Mouse (Mus musculus) ES-E14 (cell line): Measurements from ENCODE around the gene Ppp1r1b. TPM values are rescaled to one million over a fixed set of nuclear protein-coding genes. Genes with fewer than 3 reads are reported as not detected.

Experiments used
- DNase-seq: peaks from one replicate; pipeline ENCODE4 v3.0.0-alpha.2; 2013; ENCODE audit warnings: low read depth, low spot score
- H3K27ac ChIP-seq: 2 replicates; pipeline ENCODE4 v1.5.1; 2012; ENCODE audit warnings: low read depth, mild to moderate bottlenecking, low read length, moderate library complexity, mixed read lengths; ENCODE audit not compliant: poor library complexity, insufficient read depth, severe bottlenecking
- H3K36me3 ChIP-seq: 2 replicates; pipeline ENCODE4 v1.6.1; 2012; ENCODE audit warnings: mild to moderate bottlenecking, low read length, moderate library complexity, mixed read lengths; ENCODE audit not compliant: control insufficient read depth, poor library complexity, insufficient read depth, severe bottlenecking
- H3K4me1 ChIP-seq, 2 experiments: fragments of 150-350 bp in 1 of 2; sonication (generic) in 1 of 2; 2 replicates each; pipeline ENCODE4 v1.6.1; 2012; ENCODE audit warnings: low read length in 2 of 2, mild to moderate bottlenecking in 1 of 2, mixed read lengths in 1 of 2; ENCODE audit not compliant: control insufficient read depth in 2 of 2, insufficient read depth in 2 of 2, poor library complexity in 1 of 2
- H3K4me3 ChIP-seq, 2 experiments: fragments of 150-350 bp in 1 of 2; sonication (generic) in 1 of 2; 2 replicates each; pipeline ENCODE4 v1.5.1; 2012; ENCODE audit warnings: low read length in 2 of 2, low read depth in 1 of 2, mild to moderate bottlenecking in 1 of 2, mixed read lengths in 1 of 2; ENCODE audit not compliant: insufficient read depth in 1 of 2, poor library complexity in 1 of 2, severe bottlenecking in 1 of 2
- H3K9ac ChIP-seq: 2 replicates; pipeline ENCODE4 v1.6.1; 2012; ENCODE audit warnings: low read depth, mild to moderate bottlenecking, low read length, mixed read lengths; ENCODE audit not compliant: poor library complexity, insufficient read depth, severe bottlenecking
- H3K9me3 ChIP-seq: fragments of 150-350 bp; sonication (generic); 2 replicates; pipeline ENCODE4 v1.6.1; 2012; ENCODE audit warnings: low read depth, mild to moderate bottlenecking, low read length; ENCODE audit not compliant: control insufficient read depth, insufficient read depth
- CHD2 ChIP-seq: IDR thresholded peaks from 2 replicates; pipeline ENCODE4 v1.6.1; 2014; ENCODE audit warnings: mild to moderate bottlenecking, low read depth, low read length, inconsistent platforms
- HCFC1 ChIP-seq: IDR thresholded peaks from 2 replicates; pipeline ENCODE4 v1.6.1; 2012; ENCODE audit warnings: low read length, inconsistent platforms, borderline replicate concordance; ENCODE audit not compliant: insufficient read depth
- MAFK ChIP-seq: IDR thresholded peaks from 2 replicates; pipeline ENCODE4 v1.6.1; 2014; ENCODE audit warnings: mild to moderate bottlenecking, low read depth, low read length, inconsistent platforms; ENCODE audit not compliant: insufficient read depth
- ZC3H11A ChIP-seq: IDR thresholded peaks from 2 replicates; pipeline ENCODE4 v1.6.1; 2012; ENCODE audit warnings: low read depth, mild to moderate bottlenecking, inconsistent platforms, low read length, borderline replicate concordance
- ZNF384 ChIP-seq: IDR thresholded peaks from 2 replicates; pipeline ENCODE4 v1.6.1; 2012; ENCODE audit warnings: low read depth, low read length, inconsistent platforms
- in situ Hi-C, 2 experiments: fragments of 600-800 bp; cut with MboI; formaldehyde crosslinking; loops; one replicate each; pipeline ENCODE4 v1.15.1; 2025; ENCODE audit warnings: low sequenced_read_pairs in 2 of 2, inconsistent platforms in 1 of 2; ENCODE audit not compliant: unreplicated experiment in 2 of 2
- total RNA-seq: library from RNA; depleted of rRNA; stranded (reverse); fragments of 300-350 nt; gene quantifications from 2 replicates; pipeline ENCODE4 v1.2.3, GENCODE M21; 2012; rRNA removed

Gene Ppp1r1b
- 0.22 and 0.79 TPM in 2 replicates for total RNA-seq

DNA sequence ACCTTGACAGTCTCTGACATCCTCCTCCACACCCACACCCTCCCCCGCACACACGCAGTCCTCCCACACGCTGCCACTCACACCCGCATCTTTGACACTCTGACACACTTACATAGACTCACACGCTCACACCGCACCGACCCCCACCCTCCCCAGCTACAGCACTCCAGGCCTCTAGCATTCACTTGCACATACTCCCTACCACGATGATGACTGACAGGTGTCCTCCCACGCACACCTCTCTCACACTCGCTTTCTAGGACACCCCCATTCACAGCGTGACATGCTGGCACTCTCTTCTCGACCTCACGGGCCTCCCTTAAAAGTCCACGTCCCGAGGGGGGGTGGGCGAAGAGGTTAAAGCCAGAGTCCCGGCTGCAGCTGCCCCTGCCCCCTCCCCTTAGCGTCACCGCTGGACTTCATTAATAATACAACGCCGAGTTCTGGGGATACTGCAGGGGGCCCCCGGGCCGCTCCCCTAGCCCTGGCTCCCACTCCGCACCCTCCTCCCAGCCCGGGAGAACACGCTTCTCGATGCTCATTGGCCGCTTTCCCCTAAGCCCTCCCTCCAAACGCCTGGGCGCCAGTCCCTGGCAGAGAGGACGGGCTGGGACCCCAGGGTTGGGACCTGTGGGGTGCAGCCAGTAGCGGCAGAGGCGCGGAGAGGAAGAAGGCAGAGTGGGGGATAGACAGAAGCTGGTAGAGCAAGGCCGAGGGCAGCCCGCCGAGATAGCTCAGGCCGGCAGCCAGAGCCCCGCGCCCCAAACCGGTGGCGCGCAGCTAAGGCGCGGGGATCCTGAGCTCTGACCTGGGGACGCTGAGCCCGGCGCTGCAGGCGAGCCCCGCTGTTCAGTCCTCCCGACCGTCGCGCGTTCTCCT lies at the start of gene Ppp1r1b:
Gene Ppp1r1b, plus strand, starts transcription at position 322 of the 879 bp plus-strand sequence.
- in situ Hi-C loops, result no loop called here
- Histone ChIP-seq H3K9me3 (no peaks in the 10 kb centered on the region), H3K36me3 (no peaks in the 10 kb centered on the region), H3K4me3 (peak within 1 kb of the TSS; percentile 56 to 66), H3K27ac (no peak within 1 kb of the TSS), H3K9ac (peak within 1 kb of the TSS; percentile 46), H3K4me1 (peaks cover 0 to 7% of the 10 kb centered on the region in 2 experiments; a peak in 1 of 4 replicates)
- no peak for TF ChIP-seq ZNF384
- no peak for TF ChIP-seq MAFK
- TF ChIP-seq CHD2, result no peak
- no peak for TF ChIP-seq HCFC1
- TF ChIP-seq ZC3H11A, result no peak
- no peak for DNase-seq

GRCm38 (mm10) chr11:98298484-98299205 lies 49.6 kb upstream of the Ppp1r1b start:
- Histone ChIP-seq H3K9me3 (no peaks in the 10 kb centered on the region), H3K27ac (peak overlapping the region; percentile 82; the same call in 1 of the 2 replicates), H3K36me3 (no peaks in the 10 kb centered on the region), H3K4me3 (peak overlapping the region in 1 of 2 experiments; percentile 29; a peak in 1 of 4 replicates), H3K4me1 (peaks cover 4 to 36% of the 10 kb centered on the region in 2 experiments), H3K9ac (no peak overlapping the region; the same call in 1 of the 2 replicates)
- DNase-seq, result no peak
- in situ Hi-C loops, result no loop called here
- no peak for TF ChIP-seq CHD2
- TF ChIP-seq ZC3H11A, result no peak
- TF ChIP-seq HCFC1, result no peak
- TF ChIP-seq ZNF384, result no peak
- no peak for TF ChIP-seq MAFK

DNA sequence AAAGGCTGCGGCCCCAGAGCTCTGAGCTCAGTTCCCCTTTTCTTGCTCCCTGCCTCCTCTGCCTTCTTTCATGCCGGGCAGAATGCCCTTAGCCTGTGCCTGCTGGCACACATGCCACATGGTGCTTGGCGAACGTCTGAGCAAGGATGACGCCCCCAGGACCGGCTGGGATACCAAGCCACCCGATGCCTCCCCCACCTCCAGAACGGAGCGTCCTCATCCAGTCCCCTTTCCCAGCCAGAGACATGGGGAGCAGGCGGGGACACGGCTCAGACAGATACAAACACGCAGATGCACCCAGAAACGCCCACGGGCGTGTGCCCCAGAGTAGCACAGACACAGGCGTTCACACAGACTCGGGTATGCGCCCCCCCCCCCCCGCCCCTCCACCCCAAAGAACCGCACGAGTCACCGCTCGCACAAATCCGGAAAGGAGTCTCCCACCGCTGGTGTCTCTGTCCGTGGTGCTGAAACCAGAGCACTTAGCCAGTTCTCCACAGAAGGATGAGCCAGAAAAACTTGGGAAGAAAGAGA lies 34.3 kb upstream of the Ppp1r1b start:
- Histone ChIP-seq H3K4me1 (peaks cover 0 to 2% of the 10 kb centered on the region in 2 experiments; a peak in 1 of 4 replicates), H3K4me3 (peak overlapping the region; percentile 34 to 49; a peak in 2 of 4 replicates), H3K9ac (no peak overlapping the region), H3K9me3 (no peaks in the 10 kb centered on the region), H3K27ac (no peak overlapping the region), H3K36me3 (no peaks in the 10 kb centered on the region)
- DNase-seq, result no peak
- in situ Hi-C loops, result no loop called here
- TF ChIP-seq HCFC1 (no peak), CHD2 (no peak), MAFK (no peak), ZNF384 (no peak), ZC3H11A (no peak)

GRCm38 (mm10) chr11:98317479-98317878 lies 30.7 kb upstream of the Ppp1r1b start:
- Histone ChIP-seq H3K36me3 (no peaks in the 10 kb centered on the region), H3K9ac (no peak overlapping the region), H3K4me3 (no peak overlapping the region), H3K27ac (no peak overlapping the region), H3K9me3 (no peaks in the 10 kb centered on the region), H3K4me1 (peaks cover 0 to 2% of the 10 kb centered on the region in 2 experiments; a peak in 1 of 4 replicates)
- no peak for TF ChIP-seq ZC3H11A
- TF ChIP-seq MAFK, result no peak
- TF ChIP-seq HCFC1, result no peak
- no peak for TF ChIP-seq ZNF384
- no peak for TF ChIP-seq CHD2
- no peak for DNase-seq
- in situ Hi-C loops, result no loop called here
